Mouse (Mus musculus): ENCODE measurements around the gene Stim1. TPM values are rescaled to one million over a fixed set of nuclear protein-coding genes. Genes with fewer than 3 reads are reported as not detected.

Stim1 gene
- polyA plus RNA-seq, 1 experiment from 2014 or later, result 14.8 TPM

GRCm38 (mm10) chr7:102441657-102442391, 174.2 kb downstream of the Stim1 start, which contains the start of gene Rrm1:
TSS of gene Rrm1 (plus strand) at chr7:102441695.
- H3K27ac ChIP-seq (ENCODE audit: low read length), result peak within 1 kb of the TSS; percentile 92
- H3K4me1 ChIP-seq (ENCODE audit: insufficient read depth, low read length), result peaks cover 15% of the 10 kb centered on the region
- ATAC-seq (ENCODE audit: low FRiP score, low TSS enrichment), result peak; percentile 99
- H3K9me3 ChIP-seq (ENCODE audit: low read length), result no peaks in the 10 kb centered on the region
- WGBS, result under 1% methylated on average over 49 of the region's 56 CpGs
- H3K4me2 ChIP-seq (replicated peaks; ENCODE audit: low read depth, low read length), result peak within 1 kb of the TSS; percentile 73
- H3K9ac ChIP-seq (replicated peaks; ENCODE audit: low read length), result peak within 1 kb of the TSS; percentile 93
- no peaks in the 10 kb centered on the region for H3K27me3 ChIP-seq (ENCODE audit: insufficient read depth, low read length)
- peaks cover 21% of the 10 kb centered on the region; the same call in 1 of the 2 replicates for H3K36me3 ChIP-seq (ENCODE audit: insufficient read depth, low read length)
- H3K4me3 ChIP-seq (ENCODE audit: low read length), result peak within 1 kb of the TSS; percentile 91

- no peak for ATAC-seq (ENCODE audit: low FRiP score, low TSS enrichment)
- WGBS, result 0% methylated on average over 4 of the region's 4 CpGs
- H3K9me3 ChIP-seq (ENCODE audit: low read length), result no peaks in the 10 kb centered on the region
Measured at GRCm38 (mm10) chr7:102442432-102442831, 174.8 kb downstream of the Stim1 start.

GRCm38 (mm10) chr7:102444301-102444700, 176.7 kb downstream of the Stim1 start:
- no peak overlapping the region for H3K9ac ChIP-seq (replicated peaks; ENCODE audit: low read length)
- no peak overlapping the region for H3K4me3 ChIP-seq (ENCODE audit: low read length)
- 77% methylated on average over 2 of the region's 2 CpGs for WGBS
- ATAC-seq (ENCODE audit: low FRiP score, low TSS enrichment), result no peak
- H3K27me3 ChIP-seq (ENCODE audit: insufficient read depth, low read length), result no peaks in the 10 kb centered on the region
- H3K4me1 ChIP-seq (ENCODE audit: insufficient read depth, low read length), result peaks cover 15% of the 10 kb centered on the region
- no peak overlapping the region for H3K27ac ChIP-seq (ENCODE audit: low read length)
- H3K36me3 ChIP-seq (ENCODE audit: insufficient read depth, low read length), result peaks cover 36% of the 10 kb centered on the region
- H3K4me2 ChIP-seq (replicated peaks; ENCODE audit: low read depth, low read length), result no peak overlapping the region
- no peaks in the 10 kb centered on the region for H3K9me3 ChIP-seq (ENCODE audit: low read length)

More at GRCm38 (mm10) chr7:102442432-102442831, 174.8 kb downstream of the Stim1 start:
- peak overlapping the region; percentile 92 for H3K27ac ChIP-seq (ENCODE audit: low read length)
- peak overlapping the region; percentile 91 for H3K4me3 ChIP-seq (ENCODE audit: low read length)
- H3K36me3 ChIP-seq (ENCODE audit: insufficient read depth, low read length), result peaks cover 25% of the 10 kb centered on the region
- peaks cover 15% of the 10 kb centered on the region for H3K4me1 ChIP-seq (ENCODE audit: insufficient read depth, low read length)
- H3K4me2 ChIP-seq (replicated peaks; ENCODE audit: low read depth, low read length), result peak overlapping the region; percentile 73
- peak overlapping the region; percentile 93 for H3K9ac ChIP-seq (replicated peaks; ENCODE audit: low read length)
- H3K27me3 ChIP-seq (ENCODE audit: insufficient read depth, low read length), result no peaks in the 10 kb centered on the region

- Histone ChIP-seq H3K4me3 (ENCODE audit: low read length) (no peak overlapping the region), H3K9ac (replicated peaks; ENCODE audit: low read length) (no peak overlapping the region), H3K27ac (ENCODE audit: low read length) (no peak overlapping the region), H3K4me1 (ENCODE audit: insufficient read depth, low read length) (peaks cover 15% of the 10 kb centered on the region), H3K4me2 (replicated peaks; ENCODE audit: low read depth, low read length) (no peak overlapping the region), H3K36me3 (ENCODE audit: insufficient read depth, low read length) (peaks cover 53% of the 10 kb centered on the region), H3K9me3 (ENCODE audit: low read length) (no peaks in the 10 kb centered on the region), H3K27me3 (ENCODE audit: insufficient read depth, low read length) (no peaks in the 10 kb centered on the region)
- 56% methylated on average over 9 of the region's 9 CpGs for WGBS
- ATAC-seq (ENCODE audit: low FRiP score, low TSS enrichment), result no peak
Measured at GRCm38 (mm10) chr7:102446438-102446837, 178.8 kb downstream of the Stim1 start.

GRCm38 (mm10) chr7:102458618-102459380, 191.2 kb downstream of the Stim1 start:
- H3K36me3 ChIP-seq (ENCODE audit: insufficient read depth, low read length), result peaks cover 65% of the 10 kb centered on the region
- no peak for ATAC-seq (ENCODE audit: low FRiP score, low TSS enrichment)
- WGBS, result 87% methylated on average over 5 of the region's 5 CpGs

GRCm38 (mm10) chr7:102467566-102467965, 200.0 kb downstream of the Stim1 start:
- Histone ChIP-seq H3K27ac (ENCODE audit: low read length) (no peak overlapping the region), H3K27me3 (ENCODE audit: insufficient read depth, low read length) (no peaks in the 10 kb centered on the region), H3K9me3 (ENCODE audit: low read length) (no peaks in the 10 kb centered on the region), H3K4me3 (ENCODE audit: low read length) (no peak overlapping the region), H3K4me1 (ENCODE audit: insufficient read depth, low read length) (no peaks in the 10 kb centered on the region), H3K4me2 (replicated peaks; ENCODE audit: low read depth, low read length) (no peak overlapping the region), H3K36me3 (ENCODE audit: insufficient read depth, low read length) (peaks cover 55% of the 10 kb centered on the region), H3K9ac (replicated peaks; ENCODE audit: low read length) (no peak overlapping the region)
- WGBS, result 91% methylated on average over 8 of the region's 8 CpGs
- ATAC-seq (ENCODE audit: low FRiP score, low TSS enrichment), result no peak

More at GRCm38 (mm10) chr7:102458618-102459380, 191.2 kb downstream of the Stim1 start:
- Histone ChIP-seq H3K9me3 (ENCODE audit: low read length) (no peaks in the 10 kb centered on the region), H3K9ac (replicated peaks; ENCODE audit: low read length) (no peak overlapping the region), H3K27me3 (ENCODE audit: insufficient read depth, low read length) (no peaks in the 10 kb centered on the region), H3K27ac (ENCODE audit: low read length) (no peak overlapping the region), H3K4me1 (ENCODE audit: insufficient read depth, low read length) (no peaks in the 10 kb centered on the region), H3K4me2 (replicated peaks; ENCODE audit: low read depth, low read length) (no peak overlapping the region), H3K4me3 (ENCODE audit: low read length) (no peak overlapping the region)

GRCm38 (mm10) chr7:102472675-102473074, 205.1 kb downstream of the Stim1 start:
- Histone ChIP-seq H3K4me2 (replicated peaks; ENCODE audit: low read depth, low read length) (no peak overlapping the region), H3K36me3 (ENCODE audit: insufficient read depth, low read length) (peaks cover 13% of the 10 kb centered on the region), H3K9me3 (ENCODE audit: low read length) (no peaks in the 10 kb centered on the region), H3K4me1 (ENCODE audit: insufficient read depth, low read length) (no peaks in the 10 kb centered on the region), H3K27ac (ENCODE audit: low read length) (no peak overlapping the region), H3K9ac (replicated peaks; ENCODE audit: low read length) (no peak overlapping the region), H3K27me3 (ENCODE audit: insufficient read depth, low read length) (no peaks in the 10 kb centered on the region), H3K4me3 (ENCODE audit: low read length) (no peak overlapping the region)
- no peak for ATAC-seq (ENCODE audit: low FRiP score, low TSS enrichment)
- WGBS, result 42% methylated on average over 5 of the region's 5 CpGs

- Histone ChIP-seq H3K27ac (ENCODE audit: low read length) (no peak overlapping the region), H3K27me3 (ENCODE audit: insufficient read depth, low read length) (no peaks in the 10 kb centered on the region), H3K36me3 (ENCODE audit: insufficient read depth, low read length) (no peaks in the 10 kb centered on the region), H3K9me3 (ENCODE audit: low read length) (no peaks in the 10 kb centered on the region), H3K4me3 (ENCODE audit: low read length) (no peak overlapping the region), H3K4me2 (replicated peaks; ENCODE audit: low read depth, low read length) (no peak overlapping the region), H3K9ac (replicated peaks; ENCODE audit: low read length) (no peak overlapping the region), H3K4me1 (ENCODE audit: insufficient read depth, low read length) (peaks cover 8% of the 10 kb centered on the region)
- ATAC-seq (ENCODE audit: low FRiP score, low TSS enrichment), result no peak
- WGBS, result 93% methylated on average over 5 of the region's 5 CpGs
Measured at GRCm38 (mm10) chr7:102476601-102477000, 209.0 kb downstream of the Stim1 start.

GRCm38 (mm10) chr7:102477377-102477776, 209.8 kb downstream of the Stim1 start:
- Histone ChIP-seq H3K4me3 (ENCODE audit: low read length) (no peak overlapping the region), H3K36me3 (ENCODE audit: insufficient read depth, low read length) (no peaks in the 10 kb centered on the region), H3K4me2 (replicated peaks; ENCODE audit: low read depth, low read length) (no peak overlapping the region), H3K27me3 (ENCODE audit: insufficient read depth, low read length) (no peaks in the 10 kb centered on the region), H3K9me3 (ENCODE audit: low read length) (no peaks in the 10 kb centered on the region), H3K4me1 (ENCODE audit: insufficient read depth, low read length) (peaks cover 8% of the 10 kb centered on the region), H3K9ac (replicated peaks; ENCODE audit: low read length) (no peak overlapping the region), H3K27ac (ENCODE audit: low read length) (no peak overlapping the region)
- ATAC-seq (ENCODE audit: low FRiP score, low TSS enrichment), result no peak
- 81% methylated on average over 11 of the region's 11 CpGs for WGBS

GRCm38 (mm10) chr7:102478425-102478824, 210.8 kb downstream of the Stim1 start:
- Histone ChIP-seq H3K4me2 (replicated peaks; ENCODE audit: low read depth, low read length) (no peak overlapping the region), H3K27me3 (ENCODE audit: insufficient read depth, low read length) (no peaks in the 10 kb centered on the region), H3K4me1 (ENCODE audit: insufficient read depth, low read length) (peaks cover 8% of the 10 kb centered on the region), H3K27ac (ENCODE audit: low read length) (no peak overlapping the region), H3K4me3 (ENCODE audit: low read length) (no peak overlapping the region), H3K9me3 (ENCODE audit: low read length) (no peaks in the 10 kb centered on the region), H3K36me3 (ENCODE audit: insufficient read depth, low read length) (no peaks in the 10 kb centered on the region), H3K9ac (replicated peaks; ENCODE audit: low read length) (no peak overlapping the region)
- ATAC-seq (ENCODE audit: low FRiP score, low TSS enrichment), result no peak
- 84% methylated on average over 4 of the region's 4 CpGs for whole genome bisulfite sequencing
